Mouse (Mus musculus): ENCODE data around the gene Ccdc85c. TPM values are rescaled to one million over a fixed set of nuclear protein-coding genes. Genes with fewer than 3 reads are reported as not detected.

The Ccdc85c gene
- polyA plus RNA-seq, 1 experiment from 2014 or later: 0.06 TPM

Other genes with a start within 250 kb of the Ccdc85c start
- gene Setd3, start 96.1 kb downstream of the Ccdc85c start, polyA plus RNA-seq (2018): 75.0 to 121 TPM (median 84.4 TPM) in 3 replicates
- gene Ccnk, start 95.8 kb downstream of the Ccdc85c start, polyA plus RNA-seq (2018): 25.3 to 59.6 TPM (median 30.0 TPM) in 3 replicates
- gene Hhipl1, start 30.8 kb upstream of the Ccdc85c start, polyA plus RNA-seq (2018): not detected in 3 replicates
- gene Cyp46a1, start 59.0 kb upstream of the Ccdc85c start, polyA plus RNA-seq (2018): not detected in 3 replicates
- gene Eml1, start 95.5 kb upstream of the Ccdc85c start, polyA plus RNA-seq (2018): not detected in 3 replicates

All from macrophage (primary cell).